Mouse (Mus musculus) ES-Bruce4 (cell line): Measurements from ENCODE around the gene Snrpb2.

Experiments
- CTCF ChIP-seq: IDR thresholded peaks from one replicate; pipeline ENCODE4 v1.8.1; 2011; ENCODE audit warnings: low read depth, low read length
- POLR2A ChIP-seq: IDR thresholded peaks from one replicate; pipeline ENCODE4 v1.8.1; 2011; ENCODE audit warnings: low read length; ENCODE audit not compliant: insufficient read depth

DNA sequence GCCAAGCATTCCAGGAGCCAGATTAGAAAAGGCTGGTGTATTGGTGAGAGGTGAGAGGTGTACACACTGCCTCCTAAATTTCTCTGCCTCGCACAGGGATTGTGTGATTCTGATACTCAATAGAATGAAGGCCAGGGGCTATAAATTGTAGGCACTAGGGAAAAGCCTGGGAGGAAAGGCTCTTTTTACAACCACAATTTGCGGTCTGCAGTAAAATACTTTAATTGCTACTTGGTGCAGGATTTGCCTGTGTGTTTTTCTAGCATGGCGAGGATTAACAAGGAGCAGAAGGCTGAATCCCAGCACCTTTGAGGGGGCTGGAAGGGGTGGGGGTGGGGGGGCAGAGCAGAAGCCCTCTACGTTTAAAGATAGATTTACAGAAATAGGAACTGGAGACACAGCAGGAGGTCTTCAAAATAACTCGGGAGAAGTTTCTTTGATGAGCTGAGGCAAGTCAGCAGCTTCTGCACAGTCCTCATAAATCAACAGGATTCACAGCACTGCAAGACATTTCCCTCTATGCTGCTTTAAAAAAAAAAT, 44.2 kb upstream of the Snrpb2 start:
- TF ChIP-seq CTCF (no peak), POLR2A (no peak)
